ENCODE assay signal across 21 mouse cellular contexts in genomic region chr8:4314852-4315251, GRCm38 (mm10). TPM values are rescaled to one million over a fixed set of nuclear protein-coding genes. Genes with fewer than 3 reads are reported as not detected.
A peak's percentile ranks its signal among the peaks of the same experiment; 100 is the strongest.
DNase-seq lines count a peak whose midpoint lies in the region; TF ChIP-seq lines count a peak whose summit lies in the region.
"Had no signal": no experiment of that assay in that cellular context is flagged by ENCODE, and none has a peak within 500 bp of the region (broad histone marks: within the 10 kb centered on the region; RNA-seq: fewer than 3 reads in every experiment).

No protein-coding gene starts in this region.

- peaks cover 4% of the 10 kb centered on the region; the same call in 1 of the 2 replicates for H3K36me3 ChIP-seq in kidney, adult 2 months (ENCODE audit: control insufficient read depth, insufficient read depth, low read length)

- no peaks in the 10 kb centered on the region for H3K27me3 ChIP-seq in kidney, adult 2 months (replicated peaks; ENCODE audit: control insufficient read depth, insufficient read depth, low read length)
- H3K27me3 ChIP-seq: CH12.LX; embryonic facial prominence, embryonic 12.5 days; forebrain, embryonic 13.5 days; forebrain, embryonic 15.5 days; Patski had no signal

- peak; percentile 46 for DNase-seq in kidney, adult 2 months
- no peak for DNase-seq in kidney, postnatal 4 days
- no peak for DNase-seq in layer of hippocampus, adult 2 months (ENCODE audit: low spot score in 2 of 2)
- DNase-seq in layer of hippocampus, postnatal 14 days (ENCODE audit: low spot score in 2 of 2): no peak
- DNase-seq in induced T-regulatory cell, adult 2 months (ENCODE audit: low read depth): peak; percentile 33
- DNase-seq: adrenal gland, adult 8-10 months; adrenal gland, postnatal 14 days; adrenal gland, postnatal 36 days; B cell, adult 2 months; cerebellum, adult 11-12 months; cerebellum, adult 2 months; cerebellum, adult 9-10 months; cerebellum, postnatal 10 days; cerebellum, postnatal 25 days had no signal

- H3K4me3 ChIP-seq in kidney, adult 2 months (ENCODE audit: insufficient read depth, low read depth, low read length): no peak overlapping the region
- no peak overlapping the region for H3K4me3 ChIP-seq in layer of hippocampus, adult 2 months
- H3K4me3 ChIP-seq: embryonic facial prominence, embryonic 10.5 days; embryonic facial prominence, embryonic 12.5 days; forebrain, embryonic 13.5 days; forebrain, embryonic 15.5 days had no signal

- peak overlapping the region; percentile 75 for H3K27ac ChIP-seq in kidney, adult 2 months (ENCODE audit: insufficient read depth, low read depth, low read length)
- peak overlapping the region; percentile 79; the same call in 1 of the 2 replicates for H3K27ac ChIP-seq in layer of hippocampus, adult 2 months
- H3K27ac ChIP-seq: embryonic facial prominence, embryonic 10.5 days; embryonic facial prominence, embryonic 12.5 days; forebrain, embryonic 13.5 days; forebrain, embryonic 15.5 days had no signal

- peaks cover 32% of the 10 kb centered on the region for H3K4me1 ChIP-seq in kidney, adult 2 months (ENCODE audit: control insufficient read depth, insufficient read depth, low read length)
- H3K4me1 ChIP-seq: embryonic facial prominence, embryonic 10.5 days had no signal

- WGBS in kidney, adult 2 months: 56% methylated on average over 3 of the region's 3 CpGs

- TF ChIP-seq CTCF in kidney, adult 2 months (conservative IDR thresholded peaks at IDR 0.05; ENCODE audit: insufficient read depth, insufficient read length, low read depth, low read length): no peak
- TF ChIP-seq CTCF in layer of hippocampus, adult 2 months (conservative IDR thresholded peaks at IDR 0.05): no peak

- TF ChIP-seq POLR2A in kidney, adult 2 months (IDR thresholded peaks at IDR 0.05; ENCODE audit: low read depth, low read length): no peak

RNA-seq across cellular contexts. Expression of gene Ccl25, which starts 10.2 kb away (rescaled TPM):
- polyA plus RNA-seq in kidney, adult 2 months (2012; rRNA removed): 4.9 and 5.2 TPM in 2 replicates
- total RNA-seq in layer of hippocampus, adult 2 months (2021): 10 to 100 TPM; 24.6 to 27.5 TPM
- 10 to 100 TPM; 23.4 to 30.7 TPM for total RNA-seq in layer of hippocampus, postnatal 14 days (2021)

RNA-seq across cellular contexts. Expression of gene Elavl1, which starts 10.4 kb away (rescaled TPM):
- 26.4 and 35.9 TPM in 2 replicates for polyA plus RNA-seq in kidney, adult 2 months (2012; rRNA removed)
- 10 to 100 TPM; 78.6 to 81.1 TPM for total RNA-seq in layer of hippocampus, adult 2 months (2021)
- 10 to 100 TPM; 75.5 to 79.0 TPM for total RNA-seq in layer of hippocampus, postnatal 14 days (2021)

RNA-seq across cellular contexts. Expression of gene Timm44, which starts 39.1 kb away (rescaled TPM):
- 88.1 and 91.9 TPM in 2 replicates for polyA plus RNA-seq in kidney, adult 2 months (2012; rRNA removed)
- 10 to 100 TPM; 73.9 to 78.8 TPM for total RNA-seq in layer of hippocampus, adult 2 months (2021)
- 10 to 100 TPM; 69.2 to 70.7 TPM for total RNA-seq in layer of hippocampus, postnatal 14 days (2021)

RNA-seq across cellular contexts. Expression of gene Ctxn1, which starts 55.8 kb away (rescaled TPM):
- 6.8 and 7.8 TPM in 2 replicates for polyA plus RNA-seq in kidney, adult 2 months (2012; rRNA removed)
- total RNA-seq in layer of hippocampus, adult 2 months (2021): 100 to 1,000 TPM; 515 to 555 TPM
- total RNA-seq in layer of hippocampus, postnatal 14 days (2021): 100 to 1,000 TPM; 431 to 433 TPM
- polyA plus RNA-seq: CD4-positive, CD25-positive, alpha-beta regulatory T cell, adult 4 months had no signal

Comparison
In these comparisons a context has a peak if more than half of its experiments do, and no peak if none do; other contexts are left out.
1. DNase-seq: peak in kidney, adult 2 months (single experiment) and induced T-regulatory cell, adult 2 months (single experiment); none in kidney, postnatal 4 days (0 of 2), layer of hippocampus, adult 2 months (0 of 2) and layer of hippocampus, postnatal 14 days (0 of 2).